ENCODE assay signal across 15 mouse cellular contexts in genomic region chr4:120284187-120284586, GRCm38 (mm10). TPM values are rescaled to one million over a fixed set of nuclear protein-coding genes. Genes with fewer than 3 reads are reported as not detected.
DNase-seq lines count a peak whose midpoint lies in the region; ATAC-seq and TF ChIP-seq lines count a peak whose summit lies in the region.
"Had no signal": no experiment of that assay in that cellular context is flagged by ENCODE, and none has a peak within 500 bp of the region (broad histone marks: within the 10 kb centered on the region; RNA-seq: fewer than 3 reads in every experiment).

No protein-coding gene starts in this region.

- no peak overlapping the region for H3K27ac ChIP-seq in midbrain, embryonic 15.5 days
- H3K27ac ChIP-seq in liver, embryonic 11.5 days (ENCODE audit: low read depth, low read length): no peak overlapping the region
- H3K27ac ChIP-seq: embryonic facial prominence, embryonic 12.5 days; limb, embryonic 13.5 days had no signal

- H3K4me1 ChIP-seq in midbrain, embryonic 15.5 days: peaks cover 63% of the 10 kb centered on the region
- H3K4me1 ChIP-seq in liver, embryonic 11.5 days (replicated peaks; ENCODE audit: control insufficient read depth, insufficient read depth, low read length): peaks cover 6% of the 10 kb centered on the region; the same call in 1 of the 2 replicates

- no peak for TF ChIP-seq POLR2A in brain, embryonic 14.5 days (IDR thresholded peaks at IDR 0.05; ENCODE audit: borderline replicate concordance, extremely low read depth, insufficient read depth, insufficient read length, poor library complexity, severe bottlenecking)

- H3K4me2 ChIP-seq in midbrain, embryonic 15.5 days: peak overlapping the region; percentile 93
- no peak overlapping the region for H3K4me2 ChIP-seq in liver, embryonic 11.5 days

- H3K9ac ChIP-seq in midbrain, embryonic 15.5 days: no peak overlapping the region
- no peak overlapping the region for H3K9ac ChIP-seq in liver, embryonic 11.5 days (ENCODE audit: low read depth, low read length)
- H3K9ac ChIP-seq: embryonic facial prominence, embryonic 12.5 days; limb, embryonic 13.5 days had no signal

- 74% methylated on average over 1 of the region's 1 CpGs for WGBS in midbrain, embryonic 15.5 days
- WGBS in liver, embryonic 11.5 days: 66% methylated on average over 1 of the region's 1 CpGs

- no peaks in the 10 kb centered on the region for H3K36me3 ChIP-seq in midbrain, embryonic 15.5 days (replicated peaks)
- no peaks in the 10 kb centered on the region for H3K36me3 ChIP-seq in liver, embryonic 11.5 days (ENCODE audit: control insufficient read depth, insufficient read depth, low read length)
- H3K36me3 ChIP-seq: embryonic facial prominence, embryonic 12.5 days; limb, embryonic 13.5 days had no signal

- no peak overlapping the region for H3K4me3 ChIP-seq in midbrain, embryonic 15.5 days
- H3K4me3 ChIP-seq in liver, embryonic 11.5 days (ENCODE audit: low read depth, low read length): no peak overlapping the region
- H3K4me3 ChIP-seq: embryonic facial prominence, embryonic 12.5 days; limb, embryonic 13.5 days had no signal

- peak; percentile 30 to 47 for DNase-seq in cerebellum, postnatal 10 days
- no peak for DNase-seq in cerebellum, postnatal 4 days (ENCODE audit: low spot score in 2 of 2)
- peak; percentile 30 to 44 for DNase-seq in layer of hippocampus, postnatal 10 days (ENCODE audit: low spot score in 2 of 2)
- no peak for DNase-seq in layer of hippocampus, adult 18-20 months (ENCODE audit: low spot score in 2 of 2)
- DNase-seq in brain, embryonic 14.5 days (ENCODE audit: low read depth): peak; percentile 63
- no peak for DNase-seq in thymus, adult 18-20 months
- DNase-seq in liver, embryonic 11.5 days (ENCODE audit: low spot score): no peak
- DNase-seq: adrenal gland, postnatal 10 days; kidney, postnatal 4 days; lung, postnatal 10 days; right cerebral cortex, adult 18-20 months had no signal

- no peaks in the 10 kb centered on the region for H3K9me3 ChIP-seq in midbrain, embryonic 15.5 days
- H3K9me3 ChIP-seq in liver, embryonic 11.5 days (ENCODE audit: control insufficient read depth, low read length): no peaks in the 10 kb centered on the region
- H3K9me3 ChIP-seq: embryonic facial prominence, embryonic 12.5 days; limb, embryonic 13.5 days had no signal

- peak; percentile 38; the same call in 1 of the 2 replicates for TF ChIP-seq CTCF in brain, embryonic 14.5 days (IDR thresholded peaks at IDR 0.05; ENCODE audit: borderline replicate concordance, extremely low read depth, insufficient read depth, insufficient read length)

- 0 out of 2 replicates have a peak, but pooled peaks cover 3% of the 10 kb centered on the region for H3K27me3 ChIP-seq in midbrain, embryonic 15.5 days (replicated peaks)
- peaks cover 76% of the 10 kb centered on the region for H3K27me3 ChIP-seq in liver, embryonic 11.5 days (replicated peaks; ENCODE audit: control insufficient read depth, insufficient read depth, low read length)

- ATAC-seq in midbrain, embryonic 15.5 days (replicated peaks): no peak
- no peak for ATAC-seq in liver, embryonic 11.5 days (replicated peaks; ENCODE audit: low FRiP score)
- ATAC-seq: Patski had no signal

RNA-seq across cellular contexts. Expression of gene Foxo6, which starts 3.0 kb away (rescaled TPM):
- 10 to 100 TPM; 60.4 to 61.7 TPM for total RNA-seq in layer of hippocampus, postnatal 10 days (2021)
- total RNA-seq in layer of hippocampus, adult 18-20 months (2021): 10 to 100 TPM; 40.7 to 40.9 TPM
- 22.7 and 35.4 TPM in 2 replicates for polyA plus RNA-seq in brain, embryonic 14.5 days (2012; rRNA removed)
- polyA plus RNA-seq in midbrain, embryonic 15.5 days (2015; fragmentation: Nextera tagmentation; extraction: Ambion mirVana): 1.2 and 1.3 TPM in 2 replicates
- 0.06 and 0.14 TPM in 2 replicates for polyA plus RNA-seq in liver, embryonic 11.5 days (2014; fragmentation: Nextera tagmentation; extraction: Ambion mirVana)

Comparison
In these comparisons a context has a peak if more than half of its experiments do, and no peak if none do; other contexts are left out.
1. DNase-seq: peak in cerebellum, postnatal 10 days (2 of 2), layer of hippocampus, postnatal 10 days (2 of 2) and brain, embryonic 14.5 days (single experiment); none in cerebellum, postnatal 4 days (0 of 2), layer of hippocampus, adult 18-20 months (0 of 2), thymus, adult 18-20 months (0 of 2) and liver, embryonic 11.5 days (single experiment).
2. RNA of gene Foxo6, which starts 3.0 kb away (polyA plus RNA-seq): 22.7 to 35.4 TPM in brain, embryonic 14.5 days; 1.2 to 1.3 TPM in midbrain, embryonic 15.5 days and 0.06 to 0.14 TPM in liver, embryonic 11.5 days; every median in the first group is over 10 times any median in the second.